Mouse (Mus musculus) T-helper 1 cell (primary cell): ENCODE results near the gene Rmdn2.

Source experiments
- in situ Hi-C: fragments of 300-600 bp; cut with MboI, MseI; formaldehyde crosslinking; loops from one replicate; pipeline ENCODE4 v1.15.1; 2025; ENCODE audit warnings: high pct_unique_total_duplicates

Rmdn2 gene

DNA sequence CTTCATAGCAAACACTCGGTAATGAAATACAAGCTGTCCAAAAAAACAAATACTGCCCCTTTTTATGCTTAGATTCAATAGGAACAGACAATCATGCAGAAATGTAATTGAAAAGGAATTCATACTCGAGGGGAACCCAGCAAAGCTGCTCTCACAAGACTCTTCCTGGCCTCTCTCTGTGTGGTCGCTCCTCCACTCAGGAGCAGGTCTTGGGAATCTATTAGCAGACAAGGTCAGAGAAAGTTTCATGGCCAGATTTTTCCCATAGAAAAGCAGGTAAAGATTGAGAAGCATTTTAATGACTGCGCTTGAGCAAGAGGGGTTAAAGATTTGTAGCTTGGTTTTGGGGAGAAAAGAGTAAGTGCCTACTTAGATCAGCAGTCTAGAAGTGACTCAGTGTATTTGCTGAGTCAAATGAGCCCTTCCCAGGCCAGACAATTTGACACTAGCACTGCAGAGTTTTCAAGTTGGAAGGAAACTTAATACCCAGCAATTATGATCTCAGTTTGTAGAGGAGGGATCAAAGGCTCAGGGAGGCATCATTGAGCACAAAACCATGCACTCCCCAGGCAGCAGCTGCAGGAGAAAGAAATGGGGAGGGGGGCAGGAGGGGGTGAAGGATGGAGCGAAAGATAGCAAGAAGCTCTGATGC, 127.3 kb downstream of the Rmdn2 start:
- in situ Hi-C loops, result no loop called here

DNA sequence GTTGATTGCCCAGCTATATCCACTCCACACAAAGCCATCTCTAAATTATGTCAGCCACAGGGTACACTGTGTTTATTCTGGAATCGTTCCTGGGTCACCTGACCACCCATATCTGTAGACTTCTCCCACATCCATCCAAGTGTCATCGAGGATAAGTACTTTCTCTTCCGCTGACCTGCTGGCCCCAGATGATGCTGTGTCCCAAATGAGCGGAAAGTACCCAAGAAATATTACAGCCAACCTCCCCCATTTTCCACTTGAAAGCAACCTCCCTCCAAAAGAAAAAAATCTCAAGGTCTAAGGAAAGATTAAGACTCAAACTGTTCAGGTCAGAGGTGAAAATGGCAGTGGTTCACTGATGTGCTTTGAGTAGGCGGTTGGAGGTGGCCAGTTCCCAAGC, 131.0 kb downstream of the Rmdn2 start:
- in situ Hi-C loops, result no loop called here
